Mouse (Mus musculus): Measurements from ENCODE around the gene Mto1.

Gene Mto1

GRCm38 (mm10) chr9:78447973-78448873 is at the start of gene Mto1, which contains the start of gene Gm17324:
Gene Mto1 (plus strand): TSS chr9:78448208.
Gene Gm17324 (minus strand): TSS chr9:78448786.
- peak; percentile 87 to 89 for DNase-seq

- DNase-seq: no peak
Measured at GRCm38 (mm10) chr9:78400570-78400969, 47.4 kb upstream of the Mto1 start.

GRCm38 (mm10) chr9:78401596-78401995 is 46.4 kb upstream of the Mto1 start:
- DNase-seq: no peak

GRCm38 (mm10) chr9:78427362-78427781 is 20.6 kb upstream of the Mto1 start:
- peak; percentile 34 to 38 for DNase-seq

GRCm38 (mm10) chr9:78428185-78428584 is 19.8 kb upstream of the Mto1 start:
- peak; percentile 52 to 59 for DNase-seq

- peak in 1 of 2 experiments; percentile 28 for DNase-seq
Measured at GRCm38 (mm10) chr9:78428870-78429432, 19.1 kb upstream of the Mto1 start.

GRCm38 (mm10) chr9:78429551-78429950 is 18.5 kb upstream of the Mto1 start:
- no peak for DNase-seq

- peak; percentile 87 to 91 for DNase-seq
Measured at GRCm38 (mm10) chr9:78430486-78430885, 17.5 kb upstream of the Mto1 start.

GRCm38 (mm10) chr9:78432471-78432870 is 15.5 kb upstream of the Mto1 start:
- no peak for DNase-seq

GRCm38 (mm10) chr9:78439426-78439825 is 8.6 kb upstream of the Mto1 start:
- no peak for DNase-seq

- DNase-seq: no peak
Measured at GRCm38 (mm10) chr9:78442237-78442578, 5.8 kb upstream of the Mto1 start.

- DNase-seq: peak; percentile 60 to 65
Measured at GRCm38 (mm10) chr9:78442579-78443392, 5.2 kb upstream of the Mto1 start, which contains the start of gene Cgas. Gene Cgas (minus strand): TSS chr9:78443237.

- no peak for DNase-seq
Measured at GRCm38 (mm10) chr9:78447606-78447972, 419 bp upstream of the Mto1 start.

- DNase-seq: no peak
Measured at GRCm38 (mm10) chr9:78450404-78450803, 2.4 kb downstream of the Mto1 start.

- peak in 1 of 2 experiments; percentile 57 for DNase-seq
Measured at GRCm38 (mm10) chr9:78451382-78451781, 3.4 kb downstream of the Mto1 start.

GRCm38 (mm10) chr9:78457026-78457425 is 9.0 kb downstream of the Mto1 start:
- no peak for DNase-seq

GRCm38 (mm10) chr9:78463337-78463736 is 15.3 kb downstream of the Mto1 start:
- DNase-seq: no peak

GRCm38 (mm10) chr9:78465725-78466124 is 17.7 kb downstream of the Mto1 start:
- no peak for DNase-seq

- DNase-seq: peak; percentile 21 to 26
Measured at GRCm38 (mm10) chr9:78473588-78473987, 25.6 kb downstream of the Mto1 start.

GRCm38 (mm10) chr9:78474270-78474669 is 26.3 kb downstream of the Mto1 start:
- DNase-seq: peak; percentile 21 to 30

- peak in 1 of 2 experiments; percentile 7 for DNase-seq
Measured at GRCm38 (mm10) chr9:78474771-78475382, 26.9 kb downstream of the Mto1 start.

- no peak for DNase-seq
Measured at GRCm38 (mm10) chr9:78475383-78475780, 27.4 kb downstream of the Mto1 start.

- DNase-seq: peak in 1 of 2 experiments; percentile 2
Measured at GRCm38 (mm10) chr9:78475873-78476272, 27.9 kb downstream of the Mto1 start.
